Mouse (Mus musculus) MEL (cell line): ENCODE data around the gene Gli1.
A peak's percentile ranks its signal among the peaks of the same experiment; 100 is the strongest.

Experiments used
- CTCF ChIP-seq, 3 experiments: IDR thresholded peaks in 2 of 3; conservative IDR thresholded peaks in 1 of 3; 2 replicates each; pipeline ENCODE4 v1.5.1; 2011 to 2012; ENCODE audit warnings: low read length in 3 of 3, low read depth in 2 of 3, mild to moderate bottlenecking in 2 of 3, improper control_type of control experiment in 1 of 3, inconsistent platforms in 1 of 3, mixed read lengths in 1 of 3, moderate library complexity in 1 of 3; ENCODE audit not compliant: control insufficient read depth in 1 of 3, insufficient read depth in 1 of 3, poor library complexity in 1 of 3, severe bottlenecking in 1 of 3
- EP300 ChIP-seq, 2 experiments: IDR thresholded peaks; 2 replicates each; pipeline ENCODE4 v1.6.1; 2011; ENCODE audit warnings: improper control_type of control experiment in 2 of 2, low read length in 2 of 2, low read depth in 1 of 2, mild to moderate bottlenecking in 1 of 2
- MAFK ChIP-seq: IDR thresholded peaks from 2 replicates; pipeline ENCODE4 v1.6.1; 2011; ENCODE audit warnings: low read depth, mild to moderate bottlenecking, low read length, improper control_type of control experiment, borderline replicate concordance
- MYC ChIP-seq: IDR thresholded peaks from 2 replicates; pipeline ENCODE4 v1.6.1; 2011; ENCODE audit warnings: low read depth, mild to moderate bottlenecking, low read length, improper control_type of control experiment, moderate library complexity
- NELFE ChIP-seq: IDR thresholded peaks from 2 replicates; pipeline ENCODE4 v1.6.1; 2011; ENCODE audit warnings: low read depth, low read length, improper control_type of control experiment
- NRF1 ChIP-seq: IDR thresholded peaks from 2 replicates; pipeline ENCODE4 v1.6.1; 2014; ENCODE audit warnings: low read depth, mild to moderate bottlenecking, inconsistent platforms, low read length, improper control_type of control experiment, moderate library complexity; ENCODE audit not compliant: poor library complexity, insufficient read depth, severe bottlenecking
- POLR2A ChIP-seq, 2 experiments: IDR thresholded peaks; 2 replicates each; pipeline ENCODE4 v1.6.1; 2011 to 2012; ENCODE audit warnings: low read length in 2 of 2, mild to moderate bottlenecking in 2 of 2, control low read depth in 1 of 2, improper control_type of control experiment in 1 of 2, low read depth in 1 of 2, moderate library complexity in 1 of 2; ENCODE audit not compliant: control insufficient read depth in 1 of 2, insufficient read depth in 1 of 2, poor library complexity in 1 of 2
- SMC3 ChIP-seq: IDR thresholded peaks from 2 replicates; pipeline ENCODE4 v1.6.1; 2011; ENCODE audit warnings: low read depth, low read length, improper control_type of control experiment
- TBP ChIP-seq: IDR thresholded peaks from 2 replicates; pipeline ENCODE4 v1.8.0; 2011; ENCODE audit warnings: low read depth, low read length, improper control_type of control experiment

- TF ChIP-seq SMC3 (no peak), MAFK (no peak), CTCF (IDR thresholded peaks at IDR 0.05 in 2 of 3, conservative IDR thresholded peaks at IDR 0.05 in 1 of 3; ENCODE audit: control insufficient read depth in 1 of 3, insufficient read depth in 1 of 3, low read depth in 2 of 3, low read length in 3 of 3, poor library complexity in 1 of 3, severe bottlenecking in 1 of 3) (no peak), NRF1 (no peak), MYC (no peak), EP300 (IDR thresholded peaks at IDR 0.05; ENCODE audit: low read depth in 1 of 2, low read length in 2 of 2) (no peak), TBP (no peak), NELFE (no peak), POLR2A (IDR thresholded peaks at IDR 0.05; ENCODE audit: control insufficient read depth in 1 of 2, insufficient read depth in 1 of 2, low read depth in 1 of 2, low read length in 2 of 2, poor library complexity in 1 of 2) (peak in 1 of 2 experiments; percentile 29; a peak in 1 of 4 replicates)
Observed at GRCm38 (mm10) chr10:127284105-127284622, 57.6 kb downstream of the Gli1 start.
